Mouse (Mus musculus) limb, embryonic 14.5 days (tissue): Measurements from ENCODE around the gene Tifab. TPM values are rescaled to one million over a fixed set of nuclear protein-coding genes. Genes with fewer than 3 reads are reported as not detected.
"Not testable (repeated sequence)": the region's sequence is repeated elsewhere in the genome, so short reads cannot be mapped to it uniquely, and the experiment has no call there.

ENCODE experiments used
- ATAC-seq: fragments of 200-750 bp; cut with Nextera tagmentation; 2 replicates; pipeline ENCODE4 v1.8.0; 2017; ENCODE audit warnings: low read depth, moderate number of reproducible peaks, moderate TSS enrichment; ENCODE audit not compliant: low FRiP score
- DNase-seq: peaks from one replicate; pipeline ENCODE4 v3.0.0-alpha.2; 2015; ENCODE audit warnings: low spot score
- H3K27ac ChIP-seq: fragments of 300-500 bp; sonication (generic); replicated peaks from 2 replicates; pipeline ENCODE4 v1.5.1; 2014; ENCODE audit warnings: low read depth, mild to moderate bottlenecking, low read length, moderate library complexity, mixed read lengths
- H3K27me3 ChIP-seq: fragments of 300-500 bp; sonication (generic); 2 replicates; pipeline ENCODE4 v1.6.1; 2014; ENCODE audit warnings: low read length, mixed read lengths; ENCODE audit not compliant: control insufficient read depth, insufficient read depth
- H3K36me3 ChIP-seq: fragments of 300-500 bp; sonication (generic); 2 replicates; pipeline ENCODE4 v1.6.1; 2014; ENCODE audit warnings: mild to moderate bottlenecking, low read length, moderate library complexity, mixed read lengths; ENCODE audit not compliant: control insufficient read depth, insufficient read depth
- H3K4me1 ChIP-seq: fragments of 300-500 bp; sonication (generic); 2 replicates; pipeline ENCODE4 v1.6.1; 2014; ENCODE audit warnings: antibody characterized with exemption, low read length, mixed read lengths; ENCODE audit not compliant: control insufficient read depth, insufficient read depth
- H3K4me2 ChIP-seq: fragments of 300-500 bp; sonication (generic); replicated peaks from 2 replicates; pipeline ENCODE4 v1.6.1; 2014; ENCODE audit warnings: low read depth, mild to moderate bottlenecking, low read length, moderate library complexity; ENCODE audit not compliant: severe bottlenecking
- H3K4me3 ChIP-seq: fragments of 300-500 bp; sonication (generic); replicated peaks from 2 replicates; pipeline ENCODE4 v1.5.1; 2014; ENCODE audit warnings: low read length
- H3K9ac ChIP-seq: fragments of 300-500 bp; sonication (generic); 2 replicates; pipeline ENCODE4 v1.6.1; 2014; ENCODE audit warnings: mild to moderate bottlenecking, low read depth, low read length, moderate library complexity; ENCODE audit not compliant: severe bottlenecking
- H3K9me3 ChIP-seq: fragments of 300-500 bp; sonication (generic); 2 replicates; pipeline ENCODE4 v1.6.1; 2016; ENCODE audit warnings: low read length; ENCODE audit not compliant: control insufficient read depth
- POLR2A ChIP-seq: fragments of 200-500 bp; IDR thresholded peaks from 2 replicates; pipeline ENCODE4 v1.8.0; 2012; ENCODE audit warnings: inconsistent platforms, mild to moderate bottlenecking, moderate library complexity, borderline replicate concordance; ENCODE audit not compliant: insufficient read depth, insufficient read length; ENCODE audit errors: extremely low read depth
- WGBS: fragments of 180-500 bp; shearing (Covaris S2); extraction: QIAGEN DNeasy Blood & Tissue Kit; methylation state at CpG from one replicate; pipeline ENCODE4 v1.1.7; 2014; 5-methylcytosine and 5-hydroxymethylcytosine counted together
- polyA plus RNA-seq, 2 experiments: library from polyadenylated mRNA; depleted of rRNA in 1 of 2; stranded (reverse) in 1 of 2; unstranded in 1 of 2; fragments of >200 nt; fragmentation: Nextera tagmentation in 1 of 2; extraction: Ambion mirVana in 1 of 2; gene quantifications; 2 replicates each; pipeline versions ENCODE4 v1.2.1 to v1.2.3; 2012 to 2014

Tifab gene
- polyA plus RNA-seq, 2 experiments: 1.1 to 2.0 TPM

DNA sequence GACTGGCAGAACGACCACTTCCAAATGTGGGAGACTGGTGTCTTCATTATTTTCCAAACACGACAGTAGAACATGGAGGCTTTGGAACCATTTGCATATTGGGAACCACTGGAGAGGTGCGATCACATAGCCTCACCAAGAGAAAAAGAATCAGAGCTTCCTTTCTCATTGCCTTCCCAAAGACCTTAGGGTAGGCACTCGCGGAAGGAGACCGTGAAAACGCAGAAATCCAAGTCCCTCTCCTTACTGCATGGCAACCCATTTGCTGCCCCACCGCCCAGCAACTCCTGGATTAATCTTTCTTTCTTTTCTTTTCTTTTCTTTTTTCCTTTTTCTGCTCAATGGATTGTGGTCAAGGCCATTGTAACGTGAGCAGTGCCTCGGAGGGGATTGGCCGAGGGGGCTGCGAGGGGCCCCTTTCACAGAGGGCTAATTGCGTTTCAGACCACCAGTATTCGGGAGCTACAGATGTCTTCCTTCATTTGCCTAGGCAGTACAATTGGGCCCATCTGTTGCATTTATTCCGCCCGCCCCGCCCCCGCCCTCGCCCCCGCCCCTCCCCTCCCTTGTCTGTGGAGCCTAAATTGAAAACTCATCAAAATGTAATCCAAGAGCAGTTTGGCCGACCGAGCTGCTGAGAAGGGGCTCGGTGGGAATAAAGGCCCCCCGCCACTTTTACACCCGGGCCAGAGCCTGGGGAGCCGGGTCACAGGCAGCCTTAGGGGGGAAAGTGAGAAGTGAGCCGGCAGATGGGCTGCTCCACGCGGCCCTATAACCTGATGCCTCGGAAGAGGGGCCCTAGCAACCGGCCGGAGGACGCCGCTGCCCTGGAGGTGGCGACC, 29.8 kb upstream of the Tifab start:
- Histone ChIP-seq H3K36me3 (no peaks in the 10 kb centered on the region), H3K4me3 (peak overlapping the region; percentile 21), H3K4me2 (peak overlapping the region; percentile 51), H3K4me1 (peaks cover 5% of the 10 kb centered on the region), H3K9me3 (no peaks in the 10 kb centered on the region), H3K9ac (peak overlapping the region; percentile 28; the same call in 1 of the 2 replicates), H3K27me3 (no peaks in the 10 kb centered on the region), H3K27ac (no peak overlapping the region)
- TF ChIP-seq POLR2A: no peak
- WGBS: 7% methylated on average over 35 of the region's 35 CpGs
- ATAC-seq: peak; percentile 50; the same call in 1 of the 2 replicates
- no peak for DNase-seq

DNA sequence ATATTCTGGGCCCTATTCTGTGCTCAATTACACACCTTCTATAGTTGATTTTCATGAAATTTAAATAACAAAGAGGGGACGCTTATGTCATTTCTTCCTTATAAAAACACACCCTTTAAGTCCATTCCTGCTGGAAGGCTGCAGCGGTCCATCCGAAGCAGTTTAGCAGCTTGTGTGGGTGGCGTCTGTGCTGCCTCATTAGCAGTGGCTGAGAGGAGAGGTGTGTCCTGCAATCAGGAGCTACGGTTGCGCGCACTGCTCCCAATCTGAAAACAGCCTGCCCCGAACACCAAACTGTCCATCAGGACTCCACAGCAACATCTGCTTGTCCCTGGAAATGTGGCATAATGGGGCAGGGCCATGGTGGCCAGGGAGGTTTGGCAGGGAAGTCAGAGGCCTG, 20.8 kb upstream of the Tifab start:
- Histone ChIP-seq H3K36me3 (no peaks in the 10 kb centered on the region), H3K4me1 (0 out of 2 replicates have a peak, but pooled peaks cover 2% of the 10 kb centered on the region), H3K4me3 (no peak overlapping the region), H3K27me3 (no peaks in the 10 kb centered on the region), H3K4me2 (no peak overlapping the region), H3K9ac (no peak overlapping the region), H3K27ac (no peak overlapping the region), H3K9me3 (no peaks in the 10 kb centered on the region)
- 66% methylated on average over 8 of the region's 8 CpGs for WGBS
- TF ChIP-seq POLR2A: no peak
- ATAC-seq: no peak
- no peak for DNase-seq

DNA sequence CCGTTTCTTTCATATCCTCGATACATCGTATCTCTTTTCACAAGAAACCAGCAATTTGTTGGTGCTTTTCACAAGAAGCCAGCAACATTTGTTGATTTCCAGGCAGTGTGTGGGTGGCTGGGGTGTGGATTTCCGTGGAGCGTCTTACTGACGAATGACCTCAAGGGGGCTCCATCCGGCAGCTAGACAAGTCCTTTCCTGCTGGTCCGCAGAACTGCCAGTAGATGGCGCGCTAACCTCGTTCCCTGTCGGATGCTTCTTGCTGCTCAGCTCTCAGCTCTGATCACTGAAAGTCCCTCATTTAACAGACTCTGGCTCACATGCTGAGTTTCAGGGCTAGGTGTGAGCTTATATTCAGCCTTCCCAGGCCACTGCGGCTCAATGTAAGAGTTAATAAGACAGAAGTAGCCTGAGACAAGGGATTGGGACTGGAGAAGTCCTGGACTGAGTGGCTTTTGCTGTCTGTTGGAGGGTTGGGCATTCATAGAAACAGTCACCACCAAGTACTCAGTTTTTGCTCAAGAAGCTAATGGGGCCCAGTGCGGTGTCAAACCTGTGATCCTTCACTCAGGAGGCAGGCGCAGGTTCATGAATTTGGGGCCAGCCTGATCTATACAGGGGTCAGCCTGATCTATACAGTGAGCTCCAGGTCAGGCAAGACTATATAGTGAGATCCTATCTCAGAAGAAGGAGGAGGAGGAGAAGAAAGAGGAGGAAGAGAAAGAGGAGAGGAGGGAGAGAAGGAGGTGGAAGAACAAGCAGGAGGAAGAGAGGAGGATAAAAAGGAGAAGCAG, 19.0 kb upstream of the Tifab start:
- DNase-seq (peak; percentile 99), ATAC-seq (peak; percentile 80)
- Histone ChIP-seq H3K4me1 (0 out of 2 replicates have a peak, but pooled peaks cover 2% of the 10 kb centered on the region), H3K4me3 (peak overlapping the region; percentile 18), H3K36me3 (no peaks in the 10 kb centered on the region), H3K27ac (peak overlapping the region; percentile 65), H3K9me3 (no peaks in the 10 kb centered on the region), H3K27me3 (no peaks in the 10 kb centered on the region), H3K4me2 (peak overlapping the region; percentile 50), H3K9ac (no peak overlapping the region)
- 11% methylated on average over 15 of the region's 15 CpGs for WGBS
- no peak for TF ChIP-seq POLR2A

DNA sequence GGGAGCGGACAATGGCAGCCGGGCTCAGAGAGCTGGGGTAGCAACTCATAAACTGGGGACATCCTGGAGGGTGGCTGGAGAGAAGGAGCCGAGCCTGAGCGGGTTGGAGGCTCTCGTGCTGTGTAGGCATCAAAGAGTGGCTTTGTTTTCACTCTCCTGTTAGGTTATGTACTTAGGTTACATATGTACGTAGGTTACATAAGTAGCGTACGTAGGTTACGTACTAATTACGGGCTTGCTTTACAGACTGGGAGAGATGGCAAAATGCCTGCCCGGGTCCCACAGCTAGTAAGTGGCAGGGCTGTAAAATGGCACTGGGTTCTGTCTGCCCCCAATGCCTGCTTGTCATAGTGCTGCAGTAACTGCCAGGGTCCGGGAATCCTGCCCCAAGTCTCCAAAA, 18.3 kb upstream of the Tifab start:
- peak; percentile 50 for DNase-seq
- 0 out of 2 replicates have a peak, but pooled peaks cover 2% of the 10 kb centered on the region for H3K4me1 ChIP-seq
- ATAC-seq: peak; percentile 64; the same call in 1 of the 2 replicates
- H3K36me3 ChIP-seq: no peaks in the 10 kb centered on the region
- 0 out of 2 replicates have a peak overlapping the region, but pooled peaks have one; percentile 16 for H3K9ac ChIP-seq
- no peaks in the 10 kb centered on the region for H3K27me3 ChIP-seq
- no peak for TF ChIP-seq POLR2A
- H3K9me3 ChIP-seq: no peaks in the 10 kb centered on the region
- peak overlapping the region; percentile 50 for H3K4me2 ChIP-seq
- H3K4me3 ChIP-seq: peak overlapping the region; percentile 18
- WGBS: 32% methylated on average over 12 of the region's 12 CpGs
- peak overlapping the region; percentile 65 for H3K27ac ChIP-seq

DNA sequence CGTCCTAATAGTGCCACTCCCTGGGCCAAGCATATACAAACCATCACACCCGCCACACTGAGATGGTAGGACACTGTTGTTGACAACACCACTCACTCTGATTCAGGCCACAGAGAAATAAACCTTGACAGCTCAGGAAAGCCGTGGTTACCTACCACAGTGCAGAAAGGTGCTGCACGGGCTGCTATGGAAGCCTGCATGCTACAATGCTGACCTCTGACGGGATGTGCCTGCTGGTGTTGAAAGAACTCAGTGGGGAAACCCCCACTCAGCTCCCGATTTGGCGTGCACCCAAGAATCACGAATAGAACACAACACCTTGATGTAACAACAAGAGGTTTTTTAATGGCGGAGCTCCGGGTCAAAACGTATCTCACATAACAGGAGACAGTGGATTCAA, 17.1 kb upstream of the Tifab start:
- H3K27ac ChIP-seq, ATAC-seq, H3K36me3 ChIP-seq, H3K4me2 ChIP-seq, DNase-seq, H3K4me3 ChIP-seq, H3K4me1 ChIP-seq, H3K27me3 ChIP-seq, H3K9me3 ChIP-seq, H3K9ac ChIP-seq: not testable (repeated sequence)
- 78% methylated on average over 11 of the region's 11 CpGs for WGBS

DNA sequence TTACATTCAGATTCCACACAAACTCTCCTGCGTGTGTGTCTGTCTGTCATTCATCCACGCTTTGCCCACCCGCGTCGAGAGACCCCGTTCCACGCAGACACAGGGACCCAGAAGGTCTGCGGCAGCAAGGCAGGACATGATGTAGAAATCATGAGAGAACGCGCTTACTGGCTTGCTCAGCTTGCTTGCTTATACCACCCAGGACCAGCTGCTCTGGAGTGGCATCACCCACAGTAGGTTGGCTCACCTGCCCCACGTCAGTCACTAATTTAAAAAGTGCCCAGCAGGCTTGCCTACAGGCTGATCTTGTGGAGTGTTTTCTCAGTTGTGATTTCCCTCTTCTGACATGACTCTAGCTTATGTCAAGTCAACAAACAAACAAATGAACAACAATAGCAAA, 15.5 kb upstream of the Tifab start:
- WGBS: 90% methylated on average over 11 of the region's 11 CpGs
- not testable (repeated sequence) for H3K4me3 ChIP-seq, ATAC-seq, H3K27me3 ChIP-seq, H3K4me1 ChIP-seq, DNase-seq, H3K4me2 ChIP-seq, H3K36me3 ChIP-seq, H3K27ac ChIP-seq, H3K9me3 ChIP-seq, H3K9ac ChIP-seq
